Mouse (Mus musculus) lung, adult 2 months (tissue): Measurements from ENCODE around the gene Tor2a. TPM values are rescaled to one million over a fixed set of nuclear protein-coding genes. Genes with fewer than 3 reads are reported as not detected.

ENCODE experiments used
- DNase-seq: peaks from one replicate; pipeline ENCODE4 v3.0.0; 2022
- H3K4me1 ChIP-seq: fragments of 200-500 bp; 2 replicates; pipeline ENCODE4 v1.6.1; 2011; ENCODE audit warnings: low read length; ENCODE audit not compliant: control insufficient read depth, insufficient read depth
- H3K4me3 ChIP-seq: fragments of 200-500 bp; replicated peaks from 2 replicates; pipeline ENCODE3; 2011; ENCODE audit warnings: low read depth, mild to moderate bottlenecking, control low read depth, low read length; ENCODE audit errors: extremely low read depth
- CTCF ChIP-seq: fragments of 200-500 bp; IDR thresholded peaks from 2 replicates; pipeline ENCODE4 v1.5.1; 2011; ENCODE audit warnings: mild to moderate bottlenecking, low read length, control low read depth; ENCODE audit not compliant: insufficient read depth
- POLR2A ChIP-seq: fragments of 200-500 bp; IDR thresholded peaks from 2 replicates; pipeline ENCODE4 v1.6.1; 2011; ENCODE audit warnings: low read depth, mild to moderate bottlenecking, control low read depth, low read length, borderline replicate concordance; ENCODE audit errors: extremely low read depth
- WGBS: fragments of 180-500 bp; shearing (Covaris S2); methylation state at CpG from one replicate; pipeline ENCODE4 v1.1.7; 2018; 5-methylcytosine and 5-hydroxymethylcytosine counted together
- polyA plus RNA-seq: library from polyadenylated mRNA; depleted of rRNA; stranded (reverse); fragments of >200 nt; gene quantifications from 2 replicates; pipeline ENCODE4 v1.2.3, GENCODE M21; 2012; rRNA removed

Tor2a gene
- polyA plus RNA-seq = 65.3 and 67.8 TPM in 2 replicates

- peak; percentile 95 for DNase-seq
These were observed at the start of gene Tor2a for GRCm38 (mm10) chr2:32757056-32757845. Gene Tor2a (plus strand): TSS chr2:32757234.

DNA sequence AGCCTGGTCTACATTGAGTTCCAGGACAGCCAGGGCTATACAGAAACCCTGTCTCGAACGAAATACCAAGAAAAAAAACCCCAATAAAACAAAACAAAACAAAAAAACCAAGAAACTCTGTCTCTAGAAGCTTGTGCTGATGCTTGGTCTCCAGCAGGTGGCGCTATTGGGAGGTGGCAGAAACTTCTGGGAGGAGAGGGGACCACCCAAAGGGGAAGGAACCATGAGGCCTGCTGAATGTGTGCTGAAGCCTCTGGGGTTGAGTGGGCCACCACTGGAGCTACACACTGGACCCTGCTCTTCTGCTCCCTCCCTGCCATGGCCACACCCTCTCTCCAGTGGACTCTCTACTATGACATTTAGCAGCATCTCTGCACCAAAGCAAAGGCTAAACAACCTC lies 48.4 kb upstream of the Tor2a start:
- no peak for TF ChIP-seq POLR2A
- peak; percentile 79 for TF ChIP-seq CTCF
- DNase-seq = peak; percentile 61
- 21% methylated on average over 3 of the region's 3 CpGs for WGBS
- Histone ChIP-seq H3K4me1 (peaks cover 8% of the 10 kb centered on the region), H3K4me3 (no peak overlapping the region)

More at GRCm38 (mm10) chr2:32757056-32757845, at the start of gene Tor2a:
- no peaks in the 10 kb centered on the region for H3K4me1 ChIP-seq
- TF ChIP-seq CTCF (peak; percentile 80), POLR2A (peak; percentile 52; the same call in 1 of the 2 replicates)
- peak within 1 kb of the TSS; percentile 58 for H3K4me3 ChIP-seq
- WGBS = under 1% methylated on average over 66 of the region's 66 CpGs

DNA sequence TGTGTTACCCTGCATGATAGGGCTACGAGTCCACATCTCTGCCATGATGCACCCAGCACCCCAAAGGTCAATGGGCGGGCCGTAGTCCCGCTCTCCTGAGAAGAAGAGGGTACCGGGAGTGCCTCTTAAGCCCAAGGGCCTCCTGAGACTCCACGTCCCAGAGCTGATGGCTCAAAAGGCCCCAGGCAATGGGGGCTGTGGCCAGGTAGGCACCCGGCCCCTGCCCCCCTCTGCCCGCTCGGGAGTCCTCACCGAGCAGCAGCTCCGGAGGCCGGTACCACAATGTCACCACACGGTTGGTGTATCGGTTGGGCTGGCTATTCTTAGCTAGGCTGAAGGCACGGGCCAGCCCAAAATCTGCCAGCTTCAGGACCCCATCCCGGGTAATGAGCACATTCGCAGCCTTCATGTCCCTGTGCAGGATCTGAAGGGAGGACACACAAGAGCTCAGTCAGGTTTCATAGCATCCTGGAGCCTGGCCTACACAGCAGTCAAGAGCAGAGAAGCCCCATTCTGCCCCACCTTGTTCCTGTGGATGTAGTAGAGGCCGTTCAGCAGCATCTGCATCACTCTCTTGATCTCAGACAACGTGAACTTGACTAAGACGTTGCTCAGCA lies 47.4 kb upstream of the Tor2a start:
- Histone ChIP-seq H3K4me3 (no peak overlapping the region), H3K4me1 (peaks cover 18% of the 10 kb centered on the region)
- no peak for DNase-seq
- 86% methylated on average over 20 of the region's 20 CpGs for WGBS
- no peak for TF ChIP-seq CTCF
- TF ChIP-seq POLR2A = no peak

GRCm38 (mm10) chr2:32710425-32710824 lies 46.6 kb upstream of the Tor2a start:
- no peak for DNase-seq
- 68% methylated on average over 5 of the region's 5 CpGs for WGBS
- no peak for TF ChIP-seq POLR2A
- no peak for TF ChIP-seq CTCF
- no peak overlapping the region for H3K4me3 ChIP-seq
- peaks cover 26% of the 10 kb centered on the region for H3K4me1 ChIP-seq

GRCm38 (mm10) chr2:32711301-32712056 lies 45.6 kb upstream of the Tor2a start:
- TF ChIP-seq CTCF = no peak
- no peak for TF ChIP-seq POLR2A
- Histone ChIP-seq H3K4me1 (peaks cover 27% of the 10 kb centered on the region), H3K4me3 (peak overlapping the region; percentile 80)
- DNase-seq = no peak
- 17% methylated on average over 9 of the region's 9 CpGs for WGBS

- TF ChIP-seq POLR2A (0 out of 2 replicates have a peak, but pooled peaks have one; percentile 2), CTCF (no peak)
- under 1% methylated on average over 41 of the region's 41 CpGs for WGBS
- peak; percentile 65 for DNase-seq
These were observed 44.9 kb upstream of the Tor2a start for GRCm38 (mm10) chr2:32712108-32712551.

GRCm38 (mm10) chr2:32712586-32712933 lies 44.5 kb upstream of the Tor2a start:
- 2% methylated on average over 44 of the region's 44 CpGs for WGBS

More at GRCm38 (mm10) chr2:32712108-32712551, 44.9 kb upstream of the Tor2a start:
- peaks cover 27% of the 10 kb centered on the region for H3K4me1 ChIP-seq
- H3K4me3 ChIP-seq = peak overlapping the region; percentile 80

GRCm38 (mm10) chr2:32712934-32713817 lies 43.9 kb upstream of the Tor2a start, which contains the start of gene Cdk9:
Gene Cdk9 (minus strand): TSS chr2:32713076.
- WGBS = 1% methylated on average over 54 of the region's 79 CpGs
- DNase-seq = peak; percentile 95
- Histone ChIP-seq H3K4me1 (peaks cover 27% of the 10 kb centered on the region), H3K4me3 (peak within 1 kb of the TSS; percentile 90)
- TF ChIP-seq POLR2A (0 out of 2 replicates have a peak, but pooled peaks have one; percentile 5), CTCF (peak; percentile 79)

More at GRCm38 (mm10) chr2:32712586-32712933, 44.5 kb upstream of the Tor2a start:
- TF ChIP-seq CTCF = no peak
- TF ChIP-seq POLR2A = 0 out of 2 replicates have a peak, but pooled peaks have one; percentile 8
- Histone ChIP-seq H3K4me1 (peaks cover 27% of the 10 kb centered on the region), H3K4me3 (peak overlapping the region; percentile 82)
- DNase-seq = peak; percentile 97
